8 mouse cellular contexts compared by ENCODE assay signal in the genomic region with DNA sequence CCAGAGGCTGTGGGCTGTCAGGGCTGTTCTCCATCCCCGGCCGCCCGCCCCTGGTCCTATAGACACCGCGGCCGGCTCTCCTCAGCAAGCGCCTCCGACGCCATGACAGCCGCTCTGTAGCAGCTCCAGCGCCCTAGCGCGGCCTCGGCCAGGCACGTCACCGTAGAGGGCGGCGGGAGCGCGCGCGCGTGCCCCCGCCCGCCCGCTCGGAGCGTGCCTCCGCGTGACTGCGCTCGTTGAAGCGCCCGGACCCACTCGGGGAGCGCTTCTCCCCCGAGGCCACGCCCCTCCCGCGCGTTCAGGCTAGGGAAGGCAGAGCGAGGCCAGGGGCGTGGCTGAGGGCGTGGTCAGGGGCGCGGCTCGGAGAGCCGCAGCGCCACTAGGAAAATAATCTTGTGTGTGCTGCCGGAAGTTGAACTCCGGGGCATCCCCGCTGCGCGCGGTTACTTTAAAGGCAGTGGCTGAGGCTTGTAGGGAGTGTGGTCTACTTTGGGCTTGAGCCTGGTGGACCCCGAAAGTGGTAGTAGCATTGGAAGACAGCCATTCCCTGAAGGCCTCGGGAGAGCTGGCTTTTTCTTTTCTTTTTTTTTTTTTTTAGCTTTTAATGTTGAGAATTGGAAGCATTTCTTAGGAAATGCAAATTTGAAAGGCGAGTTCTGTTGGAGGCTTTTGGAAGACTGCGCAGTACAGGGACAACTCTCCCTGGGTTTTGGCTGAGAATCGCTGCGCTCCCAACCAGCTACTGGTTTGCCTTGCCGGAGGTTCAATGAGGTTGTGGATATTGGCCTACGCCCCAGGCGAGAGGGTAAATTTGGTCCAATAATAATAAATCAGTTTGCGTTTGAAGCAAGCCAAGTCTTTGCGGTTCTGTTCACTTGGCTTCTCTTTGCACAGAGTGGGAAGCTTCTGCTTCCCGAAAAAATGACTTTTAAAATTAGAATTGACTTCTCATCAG. TPM values are rescaled to one million over a fixed set of nuclear protein-coding genes. Genes with fewer than 3 reads are reported as not detected.
A peak's percentile ranks its signal among the peaks of the same experiment; 100 is the strongest.
DNase-seq lines count a peak whose midpoint lies in the region; ATAC-seq lines count a peak whose summit lies in the region.

A gene (minus strand): TSS at position 162 of the 955 bp plus-strand sequence.

- peak within 1 kb of the TSS; percentile 88 for H3K4me3 ChIP-seq in hindbrain, embryonic 11.5 days (ENCODE audit: low read depth, low read length)

- no peaks in the 10 kb centered on the region for H3K9me3 ChIP-seq in hindbrain, embryonic 11.5 days (ENCODE audit: control insufficient read depth, low read length)

- DNase-seq in MN1 (ENCODE audit: low spot score), result peak; percentile 98
- peak; percentile 98 for DNase-seq in cerebellum, adult 9-10 months
- peak; percentile 88 to 97 for DNase-seq in frontal cortex, adult 2 months (ENCODE audit: extremely low spot score in 1 of 2, low spot score in 1 of 2)
- DNase-seq in hindbrain, embryonic 11.5 days (ENCODE audit: low spot score), result peak; percentile 99
- DNase-seq in layer of hippocampus, postnatal 10 days (ENCODE audit: low spot score in 2 of 2), result peak; percentile 95 to 99
- peak; percentile 98 for DNase-seq in lung, postnatal 10 days
- DNase-seq in ovary, postnatal 36 days (ENCODE audit: low spot score), result peak; percentile 99
- DNase-seq in thymus, postnatal 25 days, result peak; percentile 100

- no peaks in the 10 kb centered on the region for H3K36me3 ChIP-seq in hindbrain, embryonic 11.5 days (ENCODE audit: control insufficient read depth, insufficient read depth, low read length)

- peak within 1 kb of the TSS; percentile 89 for H3K4me2 ChIP-seq in hindbrain, embryonic 11.5 days (replicated peaks; ENCODE audit: low read depth, low read length)

- H3K4me1 ChIP-seq in hindbrain, embryonic 11.5 days (replicated peaks; ENCODE audit: control insufficient read depth, insufficient read depth, low read length), result no peaks in the 10 kb centered on the region

- whole genome bisulfite sequencing in hindbrain, embryonic 11.5 days, result 3% methylated on average over 60 of the region's 67 CpGs

- peak within 1 kb of the TSS; percentile 85 for H3K9ac ChIP-seq in hindbrain, embryonic 11.5 days (ENCODE audit: low read depth, low read length)

- H3K27me3 ChIP-seq in hindbrain, embryonic 11.5 days (ENCODE audit: control insufficient read depth, insufficient read depth, low read length), result no peaks in the 10 kb centered on the region

- ATAC-seq in hindbrain, embryonic 11.5 days (ENCODE audit: low FRiP score), result peak; percentile 97

- H3K27ac ChIP-seq in hindbrain, embryonic 11.5 days (ENCODE audit: low read depth, low read length), result peak within 1 kb of the TSS; percentile 91

RNA-seq across cellular contexts. Expression of the gene that starts here (rescaled TPM):
- polyA plus RNA-seq in frontal cortex, adult 2 months (2012; rRNA removed), result 31.3 and 32.1 TPM in 2 replicates
- 11.1 and 14.2 TPM in 2 replicates for polyA plus RNA-seq in hindbrain, embryonic 11.5 days (2014; fragmentation: Nextera tagmentation; extraction: Ambion mirVana)
- 10 to 100 TPM; 34.5 to 38.3 TPM for total RNA-seq in layer of hippocampus, postnatal 10 days (2021)

Comparison
In these comparisons a context has a peak if more than half of its experiments do, and no peak if none do; other contexts are left out.
1. Peak in every context shown above with its lines: DNase-seq, ATAC-seq, H3K4me3 ChIP-seq and H3K27ac ChIP-seq.